Mouse (Mus musculus) Patski (cell line): ENCODE data around the gene Cntn3. TPM values are rescaled to one million over a fixed set of nuclear protein-coding genes. Genes with fewer than 3 reads are reported as not detected.
"Not testable (repeated sequence)": the region's sequence is repeated elsewhere in the genome, so short reads cannot be mapped to it uniquely, and the experiment has no call there.

Experiments used
- ATAC-seq: fragments of 100-300 bp; one replicate; pipeline ENCODE4 v1.8.0; 2021
- CTCF ChIA-PET: fragments of 350-600 bp; sonication (Branson Sonifier 250); formaldehyde crosslinking; loops from one replicate; lab custom pipeline; 2022; ENCODE audit warnings: inconsistent platforms; lab: Charles Lee
- POLR2A ChIA-PET: fragments of 350-600 bp; sonication (Branson Sonifier 250); formaldehyde crosslinking; loops from one replicate; lab custom pipeline; 2022; ENCODE audit warnings: antibody characterized with exemption, inconsistent platforms; lab: Charles Lee
- DNase-seq: peaks from one replicate; pipeline ENCODE4 v3.0.0-alpha.2; 2011; ENCODE audit warnings: low read depth, low spot score
- H3K27me3 ChIP-seq: fragments of 371-371 bp; one replicate; pipeline ENCODE4 v1.5.1; 2021
- CTCF ChIP-seq: fragments of 100-300 bp; IDR thresholded peaks from one replicate; pipeline ENCODE4 v1.5.1; 2021
- in situ Hi-C: fragments of 300-500 bp; cut with MboI; formaldehyde crosslinking; loops from 3 replicates; pipeline ENCODE4 v1.11.1; 2018; ENCODE audit warnings: low pct_unique_long_range_greater_than_20kb, mixed read lengths
- polyA plus RNA-seq: library from polyadenylated mRNA; unstranded; gene quantifications from one replicate; pipeline ENCODE4 v1.2.3, GENCODE M21; 2021

The Cntn3 gene
- polyA plus RNA-seq = 3.7 TPM

DNA sequence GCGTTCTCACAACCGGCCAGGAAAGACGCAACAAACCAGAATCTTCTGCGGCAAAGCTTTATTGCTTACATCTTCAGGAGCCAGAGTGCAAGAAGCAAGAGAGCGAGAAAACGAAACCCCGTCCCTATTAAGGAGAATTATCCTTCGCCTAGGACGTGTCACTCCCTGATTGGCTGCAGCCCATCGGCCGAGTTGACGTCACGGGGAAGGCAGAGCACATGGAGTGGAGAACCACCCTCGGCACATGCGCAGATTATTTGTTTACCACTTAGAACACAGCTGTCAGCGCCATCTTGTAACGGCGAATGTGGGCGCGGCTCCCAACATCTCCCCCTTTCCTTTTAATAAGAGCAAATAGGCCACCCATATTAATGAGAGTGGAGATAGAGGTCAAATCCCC, at the start of gene Cntn3:
Gene Cntn3 (minus strand): TSS at position 101 of the 400 bp plus-strand sequence.
- ATAC-seq, DNase-seq, CTCF ChIA-PET, H3K27me3 ChIP-seq, POLR2A ChIA-PET: not testable (repeated sequence)
- in situ Hi-C loops = loop anchor here (25.0 kb wide), 1 partner anchor 661 kb away; no protein-coding TSS in a partner anchor

- ChIA-PET POLR2A (no interaction called here), CTCF (no interaction called here)
- H3K27me3 ChIP-seq = peaks cover 6% of the 10 kb centered on the region
- in situ Hi-C loops = no loop called here
- no peak for TF ChIP-seq CTCF
- ATAC-seq (no peak), DNase-seq (no peak)
Measured at GRCm38 (mm10) chr6:102600773-102601172, 27.9 kb upstream of the Cntn3 start.

GRCm38 (mm10) chr6:102597756-102598155, 24.9 kb upstream of the Cntn3 start:
- H3K27me3 ChIP-seq = peaks cover 4% of the 10 kb centered on the region
- no peak for DNase-seq
- CTCF ChIA-PET = no interaction called here
- POLR2A ChIA-PET = no interaction called here
- no peak for TF ChIP-seq CTCF
- ATAC-seq = no peak
- in situ Hi-C loops = no loop called here

DNA sequence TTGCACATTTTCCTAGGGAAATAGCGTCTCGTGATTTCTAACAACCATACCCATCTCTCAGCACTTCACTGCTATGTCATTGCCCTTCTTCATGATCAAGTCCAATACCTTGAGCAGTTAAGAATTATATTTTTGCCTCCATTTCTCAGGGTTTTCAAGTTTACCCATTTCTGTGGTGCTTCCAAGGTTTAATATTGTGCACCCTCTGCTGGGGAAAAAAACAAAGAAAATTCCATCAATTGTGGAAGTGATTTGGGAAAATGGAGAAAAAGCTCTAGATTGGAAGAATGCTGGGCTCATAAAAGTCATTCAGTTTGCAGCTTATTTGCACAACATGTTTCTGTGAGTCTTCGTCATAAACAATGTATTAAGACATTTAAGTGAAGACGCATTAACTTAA, 17.2 kb upstream of the Cntn3 start:
- in situ Hi-C loops = no loop called here
- TF ChIP-seq CTCF = no peak
- ATAC-seq (no peak), DNase-seq (no peak)
- no peaks in the 10 kb centered on the region for H3K27me3 ChIP-seq
- ChIA-PET CTCF (interaction anchor here (1.3 kb wide), 2 partner anchors 10 to 19 kb away, joined by 4 read pairs; no protein-coding TSS in a partner anchor), POLR2A (no interaction called here)

GRCm38 (mm10) chr6:102589311-102589710, 16.4 kb upstream of the Cntn3 start:
- ChIA-PET POLR2A (no interaction called here), CTCF (interaction anchor here (1.3 to 1.7 kb wide), 3 partner anchors 9 to 687 kb away, joined by 3 to 4 read pairs (median 4); no protein-coding TSS in a partner anchor)
- in situ Hi-C loops = no loop called here
- DNase-seq (no peak), ATAC-seq (no peak)
- no peaks in the 10 kb centered on the region for H3K27me3 ChIP-seq
- no peak for TF ChIP-seq CTCF

DNA sequence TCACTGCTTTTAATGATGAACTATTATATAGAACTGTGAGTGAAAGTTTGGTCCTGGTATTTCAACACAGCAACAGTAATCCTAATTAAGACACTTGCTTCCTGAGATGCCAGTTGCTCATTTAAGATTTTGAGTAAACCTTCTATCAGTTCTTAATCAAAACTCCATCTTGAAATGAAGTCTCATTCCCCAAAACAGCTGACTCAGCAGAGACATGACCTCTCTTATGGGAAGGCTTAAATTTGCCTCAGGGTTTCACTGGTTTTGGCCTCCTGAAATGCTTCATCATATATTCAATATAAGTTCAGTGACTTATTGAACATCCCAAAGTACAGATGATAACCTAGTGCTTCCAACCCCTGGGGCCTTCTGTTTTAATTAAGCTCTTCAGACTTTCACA, 13.2 kb upstream of the Cntn3 start:
- in situ Hi-C loops = no loop called here
- no peaks in the 10 kb centered on the region for H3K27me3 ChIP-seq
- no peak for TF ChIP-seq CTCF
- DNase-seq (no peak), ATAC-seq (no peak)
- ChIA-PET CTCF (no interaction called here), POLR2A (no interaction called here)

DNA sequence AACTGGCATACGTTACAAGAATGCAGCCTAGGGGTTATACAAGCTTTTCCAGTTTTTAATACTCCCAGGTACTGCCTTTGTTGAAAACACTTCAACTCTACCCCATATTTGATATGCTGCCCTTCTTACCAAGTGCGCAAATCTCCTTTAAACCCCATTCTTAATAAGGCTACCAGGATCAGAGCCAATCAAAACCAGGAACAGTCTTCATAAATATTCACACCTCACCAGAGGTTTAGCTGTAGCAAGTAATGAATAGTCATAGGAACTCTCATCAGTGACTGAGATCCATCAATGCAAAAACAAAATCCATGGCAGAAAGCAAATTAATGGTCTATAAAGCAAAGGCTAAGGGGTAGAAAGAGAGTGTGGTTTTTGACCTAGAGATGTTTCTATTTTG, 10.7 kb upstream of the Cntn3 start:
- no peak for TF ChIP-seq CTCF
- ATAC-seq (no peak), DNase-seq (no peak)
- in situ Hi-C loops = no loop called here
- POLR2A ChIA-PET = no interaction called here
- no peaks in the 10 kb centered on the region for H3K27me3 ChIP-seq
- CTCF ChIA-PET = no interaction called here

DNA sequence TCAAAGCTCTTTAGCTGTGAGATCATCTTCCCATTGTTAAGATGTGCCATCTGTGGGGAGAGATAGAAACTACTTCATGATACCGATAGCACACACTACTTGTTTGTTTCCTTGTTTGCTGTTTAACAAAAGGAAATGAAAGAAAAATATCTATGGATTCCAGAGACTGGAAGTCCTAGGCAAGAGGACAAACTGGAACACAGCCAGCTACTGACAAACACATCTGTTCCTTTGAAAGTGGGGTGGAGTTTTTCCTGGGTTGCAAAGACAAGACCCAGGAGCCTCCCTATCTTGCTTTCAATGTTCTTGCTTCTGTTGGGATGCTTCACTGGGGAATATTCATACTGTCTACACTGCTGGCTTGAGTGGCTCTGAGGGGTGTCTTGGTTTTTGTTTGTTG, 5.4 kb downstream of the Cntn3 start:
- ATAC-seq = no peak
- no peak for TF ChIP-seq CTCF
- ChIA-PET POLR2A (no interaction called here), CTCF (no interaction called here)
- peaks cover 5% of the 10 kb centered on the region for H3K27me3 ChIP-seq
- in situ Hi-C loops = loop anchor here (25.0 kb wide), 1 partner anchor 655 kb away; no protein-coding TSS in a partner anchor
- DNase-seq = no peak

DNA sequence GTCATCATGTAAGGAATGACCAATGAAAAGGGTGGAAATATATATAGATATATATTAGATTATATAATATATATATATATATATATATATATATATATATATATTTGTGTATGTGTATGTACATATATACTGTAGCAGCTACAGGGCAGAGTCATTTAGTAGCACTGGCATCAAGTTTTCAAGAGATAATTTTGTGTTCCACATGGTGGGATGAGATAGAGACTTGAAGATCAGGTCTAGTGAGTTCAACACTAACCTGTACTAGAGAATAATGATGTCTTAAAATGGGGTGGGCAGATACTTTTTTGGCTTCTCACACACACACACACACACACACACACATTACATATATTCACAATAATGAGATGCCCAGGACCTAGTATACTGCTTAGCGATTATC, 7.7 kb downstream of the Cntn3 start:
- no peak for DNase-seq
- no peak for ATAC-seq
- no peak for TF ChIP-seq CTCF
- CTCF ChIA-PET = no interaction called here
- POLR2A ChIA-PET = no interaction called here
- in situ Hi-C loops = loop anchor here (25.0 kb wide), 1 partner anchor 653 kb away; no protein-coding TSS in a partner anchor
- H3K27me3 ChIP-seq = peaks cover 11% of the 10 kb centered on the region

GRCm38 (mm10) chr6:102564011-102564731, 8.7 kb downstream of the Cntn3 start:
- ATAC-seq = peak; percentile 94
- DNase-seq = peak; percentile 17
- ChIA-PET CTCF (interaction anchor here (1.1 to 1.3 kb wide), 2 partner anchors 18 to 451 kb away, joined by 3 read pairs; no protein-coding TSS in a partner anchor), POLR2A (interaction anchor here (0.6 kb wide), 1 partner anchor 83 kb away, joined by 4 read pairs; no protein-coding TSS in a partner anchor)
- H3K27me3 ChIP-seq = peaks cover 11% of the 10 kb centered on the region
- TF ChIP-seq CTCF = peak; percentile 67
- in situ Hi-C loops = loop anchor here (25.0 kb wide), 1 partner anchor 652 kb away; no protein-coding TSS in a partner anchor

GRCm38 (mm10) chr6:102563431-102563830, 9.5 kb downstream of the Cntn3 start:
- POLR2A ChIA-PET = interaction anchor here (0.6 kb wide), 1 partner anchor 82 kb away, joined by 4 read pairs; no protein-coding TSS in a partner anchor
- in situ Hi-C loops = loop anchor here (25.0 kb wide), 1 partner anchor 651 kb away; no protein-coding TSS in a partner anchor

More at GRCm38 (mm10) chr6:102563431-102563830, 9.5 kb downstream of the Cntn3 start:
- no peak for DNase-seq
- CTCF ChIA-PET = interaction anchor here (1.0 to 1.3 kb wide), 2 partner anchors 21 to 451 kb away, joined by 3 to 4 read pairs; no protein-coding TSS in a partner anchor
- peaks cover 11% of the 10 kb centered on the region for H3K27me3 ChIP-seq
- no peak for TF ChIP-seq CTCF
- no peak for ATAC-seq
